Mouse (Mus musculus) urinary bladder, postnatal 4 days (tissue): ENCODE measurements around the gene Stip1.
"Not testable (repeated sequence)": the region's sequence is repeated elsewhere in the genome, so short reads cannot be mapped to it uniquely, and the experiment has no call there.

Experiments used
- DNase-seq, 2 experiments: peaks; one replicate each; pipeline ENCODE4 v3.0.0; 2021 to 2022; ENCODE audit warnings: low spot score in 2 of 2

Gene Stip1

DNA sequence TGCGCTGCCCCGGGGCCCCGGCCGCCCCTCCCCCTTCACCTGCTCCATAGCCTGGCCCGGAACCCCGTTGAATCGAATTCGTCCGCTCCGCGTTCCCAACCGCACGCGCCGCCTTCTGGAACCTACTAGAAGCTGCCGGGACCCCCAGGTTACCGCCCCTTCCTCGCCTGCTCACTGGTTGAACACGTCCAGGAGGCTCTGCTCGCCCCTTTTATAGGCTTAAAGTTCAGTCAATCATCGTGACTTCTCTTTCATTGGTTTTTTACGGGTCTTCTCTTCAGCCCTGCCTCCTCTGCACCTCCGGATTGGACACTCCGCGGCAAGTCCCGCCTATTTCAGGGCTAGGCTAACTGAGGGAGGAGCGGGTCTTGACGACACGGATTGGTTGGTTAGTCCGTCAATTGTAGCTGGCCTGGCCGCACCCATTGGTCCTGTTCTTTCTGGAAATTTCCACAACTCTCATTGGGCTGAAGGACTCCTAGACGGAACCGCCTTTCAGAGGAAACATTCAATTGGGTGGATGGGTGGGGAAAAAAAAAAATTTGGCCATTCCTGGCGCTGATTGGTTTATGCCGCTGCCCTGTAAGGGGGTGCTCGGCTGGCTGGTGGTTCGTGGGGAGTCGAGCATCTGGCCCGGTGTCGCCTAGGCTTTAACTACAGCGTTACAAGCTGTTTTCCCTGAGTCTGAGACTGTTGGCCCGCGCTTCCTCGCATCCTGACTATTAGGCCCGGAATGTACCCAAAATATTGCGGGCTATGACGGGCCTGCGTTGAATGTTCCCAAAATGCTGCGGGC lies at the start of gene Stip1:
Gene Stip1 (minus strand): TSS at position 127 of the 796 bp plus-strand sequence.
- DNase-seq = peak; percentile 99

DNA sequence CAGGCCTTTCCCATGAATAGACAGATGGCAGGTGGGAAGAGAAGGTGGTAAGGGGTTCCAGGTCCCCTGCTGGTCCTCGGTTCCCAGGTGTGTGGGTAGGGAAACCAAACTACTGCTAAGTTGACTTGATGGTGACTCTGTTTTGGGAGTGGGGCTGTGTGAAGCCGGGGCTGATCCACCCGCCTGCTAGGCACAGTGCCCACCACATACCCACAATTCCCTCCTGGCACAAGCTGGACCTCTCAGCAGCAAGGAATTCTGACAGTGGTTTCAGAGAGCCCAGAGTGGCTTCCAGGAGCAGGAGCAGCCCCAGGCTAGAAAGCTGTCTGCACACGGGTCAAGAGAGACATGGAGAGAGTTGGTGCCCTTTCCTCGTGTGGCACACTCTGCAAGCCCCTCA lies 49.3 kb upstream of the Stip1 start:
- no peak for DNase-seq

- no peak for DNase-seq
Observed at GRCm38 (mm10) chr19:7088558-7088957, 48.8 kb upstream of the Stip1 start.

DNA sequence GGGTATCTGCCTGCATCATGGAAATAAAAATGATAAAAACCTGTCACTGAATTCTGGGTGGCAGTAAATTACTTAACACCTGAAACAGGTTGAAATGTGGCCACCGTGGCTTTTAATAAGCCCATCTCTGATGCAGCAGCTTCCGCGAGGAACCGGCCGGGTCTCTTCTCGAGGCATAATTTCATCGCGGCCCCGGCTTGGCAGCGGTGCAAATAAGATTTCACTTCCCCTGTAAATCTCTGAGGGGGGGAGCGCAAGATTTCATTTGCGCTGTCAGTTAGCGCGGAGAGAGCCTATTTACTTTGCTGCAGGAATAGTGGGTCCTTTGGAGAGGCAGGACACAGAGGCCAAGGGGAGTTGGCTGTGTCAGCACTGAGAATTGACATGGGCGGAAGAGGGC lies 45.0 kb upstream of the Stip1 start:
- no peak for DNase-seq

DNA sequence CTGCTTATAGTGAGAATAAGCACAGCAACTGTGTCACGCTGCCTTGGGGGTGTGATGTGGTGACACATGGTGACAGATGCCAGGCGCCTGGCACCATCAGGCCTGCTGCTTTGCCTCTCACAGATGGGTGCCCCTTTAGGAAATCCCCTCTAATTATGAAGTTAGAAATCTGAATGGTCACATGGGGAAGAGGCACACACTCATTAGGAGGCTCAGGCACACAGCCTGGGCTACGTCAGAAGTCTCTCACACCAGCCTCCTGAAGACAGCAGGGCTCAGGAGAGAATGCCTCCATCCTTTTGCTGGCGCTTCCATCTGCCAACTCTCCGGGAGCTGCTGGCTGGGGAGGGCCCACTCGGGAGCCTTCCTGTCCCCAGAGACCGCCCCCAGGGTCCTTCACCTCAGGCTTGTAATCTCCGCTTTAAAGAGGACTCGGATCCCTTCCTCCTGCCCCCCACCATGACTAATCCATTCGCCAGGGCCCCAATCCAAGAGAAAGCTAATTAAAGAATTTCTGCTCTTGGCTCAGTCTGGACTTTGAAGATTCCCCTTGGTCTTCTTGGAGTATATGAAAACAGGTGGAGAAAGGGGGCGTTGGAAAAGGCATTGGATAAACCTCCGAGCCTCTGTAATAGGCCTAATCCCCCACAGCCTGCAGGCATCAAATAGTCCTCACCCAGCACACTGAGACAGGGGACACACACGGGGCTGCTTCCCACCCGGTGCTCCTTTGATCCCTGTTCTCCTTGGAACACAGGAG lies 43.4 kb upstream of the Stip1 start:
- no peak for DNase-seq

DNA sequence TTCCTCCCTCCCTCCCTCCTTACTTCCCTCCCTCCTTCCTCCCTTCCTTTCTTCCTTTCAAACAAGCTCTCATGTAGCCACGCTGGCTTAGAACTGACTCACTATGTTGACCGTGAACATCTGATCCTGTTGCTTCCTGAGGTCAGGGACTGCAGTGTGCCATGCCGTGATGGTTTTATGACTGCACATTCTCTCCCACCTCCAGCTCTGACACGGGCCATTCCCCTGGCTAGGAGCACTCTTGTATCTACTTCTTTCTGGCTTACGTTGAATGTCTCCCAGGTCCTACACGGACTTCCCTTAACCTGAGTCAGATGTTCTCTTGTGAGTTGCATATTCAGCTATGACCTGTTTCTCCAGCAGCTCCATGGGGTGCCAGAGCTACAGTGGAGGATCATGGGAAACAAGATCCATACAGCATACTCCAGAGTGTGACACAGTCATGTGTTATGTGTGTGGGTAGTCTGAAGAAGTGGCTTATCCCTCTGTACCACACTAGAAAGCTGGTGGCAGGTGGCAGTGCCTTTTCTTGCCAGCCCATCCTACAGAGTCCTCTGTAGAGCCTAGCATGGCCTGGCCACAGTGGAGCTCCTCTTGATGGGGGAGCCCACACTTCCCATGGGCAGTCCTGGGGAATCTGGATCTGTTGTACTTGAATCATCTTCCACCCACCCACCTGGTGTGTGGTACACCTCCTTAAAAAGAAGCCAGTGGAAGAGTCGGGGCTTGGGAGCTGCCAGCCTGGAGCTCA lies 41.9 kb upstream of the Stip1 start:
- DNase-seq = no peak

GRCm38 (mm10) chr19:7078271-7078670 lies 38.5 kb upstream of the Stip1 start:
- DNase-seq = no peak

- DNase-seq = no peak
Observed at GRCm38 (mm10) chr19:7077666-7078065, 37.9 kb upstream of the Stip1 start.

DNA sequence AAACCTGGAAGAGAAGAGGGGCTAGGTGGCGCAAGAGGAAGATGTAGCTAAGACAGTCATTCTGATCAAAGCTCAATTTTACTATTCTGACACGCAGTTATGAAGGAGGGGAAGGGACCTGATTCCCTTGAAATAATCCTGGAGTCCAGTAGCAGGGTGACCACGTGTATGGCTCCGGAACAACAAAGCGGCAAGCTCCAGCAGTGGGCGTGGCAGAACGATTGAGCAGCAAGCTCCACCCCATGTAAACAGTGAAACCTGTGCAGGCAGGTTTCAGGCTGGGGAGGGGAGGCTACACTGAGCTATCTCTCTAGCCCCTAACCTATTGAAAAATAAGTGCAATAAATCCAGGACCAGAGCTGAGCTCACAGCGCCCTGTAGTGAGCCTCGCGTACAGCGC lies 35.6 kb upstream of the Stip1 start:
- DNase-seq = not testable (repeated sequence)

DNA sequence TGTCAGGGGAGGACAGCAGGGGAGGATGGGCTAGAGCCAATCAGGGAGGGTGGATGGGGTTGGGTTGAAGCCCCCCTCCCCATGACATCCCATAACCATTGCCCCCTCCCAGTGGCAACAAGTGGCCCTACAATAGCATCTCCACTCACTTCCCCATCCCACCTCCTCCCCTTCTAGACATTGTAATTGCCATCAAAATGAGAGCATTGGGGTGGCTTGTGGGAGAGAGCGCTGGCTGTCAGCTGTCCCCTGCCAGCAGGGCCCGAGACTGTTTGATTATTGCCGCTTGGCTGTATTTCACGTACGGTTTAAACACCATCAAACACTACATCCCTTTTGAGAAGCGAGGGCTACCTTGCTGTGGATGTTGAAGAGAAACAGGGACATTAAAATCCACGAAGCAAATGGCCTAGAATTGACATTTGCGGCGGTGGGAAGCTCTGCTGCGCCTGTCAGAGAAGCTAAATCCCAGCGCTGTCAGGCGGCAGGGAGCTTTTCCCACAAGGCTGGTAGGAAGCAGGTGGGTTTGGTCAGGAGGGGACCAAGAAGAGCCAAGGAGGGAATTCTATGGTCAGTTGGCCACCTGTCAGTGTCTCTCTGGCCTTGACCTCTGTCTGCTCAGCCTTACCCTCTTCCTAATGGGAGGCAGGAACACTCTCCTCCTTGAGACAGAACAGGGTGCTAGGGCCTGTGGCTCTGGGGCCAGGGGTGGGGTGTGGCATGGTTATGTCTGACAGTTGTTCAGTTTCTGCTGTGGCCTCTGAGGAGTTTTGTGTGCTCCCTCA lies 34.4 kb upstream of the Stip1 start:
- no peak for DNase-seq

- DNase-seq = no peak
Observed at GRCm38 (mm10) chr19:7072221-7072620, 32.5 kb upstream of the Stip1 start.

- DNase-seq = no peak
Observed at GRCm38 (mm10) chr19:7070775-7071174, 31.0 kb upstream of the Stip1 start.

DNA sequence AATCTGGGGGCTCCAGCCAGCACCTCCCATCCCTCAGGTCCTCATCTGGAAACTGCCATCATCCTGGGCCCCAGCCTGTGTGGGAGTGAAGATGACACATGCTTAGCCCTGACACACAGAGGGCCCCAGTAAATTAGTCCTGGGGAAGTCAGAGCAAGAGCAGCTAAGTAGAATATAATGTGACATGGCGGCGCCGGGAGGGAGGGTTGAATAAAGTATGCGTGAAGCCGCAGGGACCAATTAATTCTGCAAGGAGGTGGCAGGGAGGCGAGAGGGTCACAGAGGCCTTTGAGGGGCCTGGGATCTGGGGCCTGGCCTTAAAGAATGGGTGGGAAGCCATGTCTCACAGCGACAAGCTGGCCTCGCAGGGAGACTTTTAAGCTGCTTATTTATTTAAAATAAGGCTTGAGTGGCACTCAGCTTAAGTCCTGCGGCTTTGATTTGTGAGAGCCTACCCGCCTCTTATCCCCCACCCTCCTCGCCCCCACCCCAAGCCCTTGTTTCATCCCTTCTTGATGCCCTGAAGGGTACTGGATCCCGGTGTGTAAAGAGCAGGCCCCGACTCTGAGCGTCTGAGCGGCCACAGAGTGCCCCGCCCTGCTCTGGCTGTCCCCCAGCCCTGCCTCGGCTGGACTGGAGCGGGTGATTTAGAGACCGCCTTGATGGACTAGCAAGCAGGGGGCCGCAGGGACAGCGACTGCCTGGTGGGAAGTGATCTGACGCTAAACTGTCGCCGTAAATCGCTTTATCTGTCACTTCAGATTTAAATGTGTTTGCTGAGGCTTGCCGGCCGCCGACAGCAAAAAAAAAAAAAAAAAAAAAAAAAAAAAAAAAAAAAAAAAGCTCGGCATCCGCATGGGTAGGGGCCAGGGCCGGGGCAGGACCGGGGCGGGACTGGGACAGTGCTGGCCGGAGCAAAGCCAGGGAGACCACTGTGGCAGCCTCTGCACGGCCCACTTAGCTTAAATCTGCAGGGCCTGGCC lies 30.3 kb upstream of the Stip1 start:
- DNase-seq = no peak

GRCm38 (mm10) chr19:7068661-7069531 lies 29.1 kb upstream of the Stip1 start:
- DNase-seq = no peak

DNA sequence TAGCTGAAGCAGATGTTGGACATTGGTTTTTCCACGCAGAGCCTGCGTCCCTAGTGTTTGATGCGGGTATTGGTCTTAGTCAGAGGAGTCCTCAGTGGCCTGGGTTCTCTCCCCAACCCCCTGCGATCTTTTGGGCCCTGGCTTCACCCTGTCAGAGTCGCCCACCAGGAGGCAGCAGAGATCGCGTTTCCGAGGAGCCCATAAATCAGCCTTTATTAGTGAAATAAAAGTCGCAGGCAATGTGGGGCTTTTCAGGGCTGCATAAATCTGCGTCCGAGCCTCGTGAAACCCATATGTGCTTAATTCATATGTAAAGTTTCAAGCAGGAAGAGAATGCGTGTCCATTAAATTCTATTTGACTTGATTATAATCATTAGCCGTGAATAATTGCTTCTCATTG lies 28.4 kb upstream of the Stip1 start:
- DNase-seq = peak; percentile 74 to 89

- DNase-seq = no peak
Observed at GRCm38 (mm10) chr19:7067344-7068050, 27.7 kb upstream of the Stip1 start.

DNA sequence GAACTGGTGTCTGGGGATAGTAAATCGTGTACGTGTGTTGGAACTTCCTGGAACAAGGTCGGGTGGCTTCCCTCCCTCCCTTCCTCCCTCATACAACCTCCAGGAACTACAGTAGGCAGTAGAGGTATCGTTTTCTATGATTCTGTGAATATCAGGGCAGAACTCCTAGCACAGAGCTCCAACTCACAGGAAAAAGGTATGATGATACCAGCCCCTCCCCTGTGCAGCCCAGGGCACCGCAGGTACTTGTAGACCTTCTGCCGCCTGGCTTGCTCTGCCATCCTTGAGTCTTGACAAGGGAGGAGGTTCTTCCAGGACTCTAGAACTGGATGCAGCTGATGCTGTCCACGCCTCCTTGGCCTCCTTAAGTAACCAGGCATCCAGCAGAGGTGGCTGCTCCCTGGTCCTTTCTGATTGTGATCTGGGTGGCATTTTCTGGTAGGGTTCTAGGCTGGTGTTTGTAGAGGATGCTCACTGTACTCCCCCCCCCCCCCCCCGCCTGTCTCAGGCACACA lies 27.1 kb upstream of the Stip1 start:
- no peak for DNase-seq

DNA sequence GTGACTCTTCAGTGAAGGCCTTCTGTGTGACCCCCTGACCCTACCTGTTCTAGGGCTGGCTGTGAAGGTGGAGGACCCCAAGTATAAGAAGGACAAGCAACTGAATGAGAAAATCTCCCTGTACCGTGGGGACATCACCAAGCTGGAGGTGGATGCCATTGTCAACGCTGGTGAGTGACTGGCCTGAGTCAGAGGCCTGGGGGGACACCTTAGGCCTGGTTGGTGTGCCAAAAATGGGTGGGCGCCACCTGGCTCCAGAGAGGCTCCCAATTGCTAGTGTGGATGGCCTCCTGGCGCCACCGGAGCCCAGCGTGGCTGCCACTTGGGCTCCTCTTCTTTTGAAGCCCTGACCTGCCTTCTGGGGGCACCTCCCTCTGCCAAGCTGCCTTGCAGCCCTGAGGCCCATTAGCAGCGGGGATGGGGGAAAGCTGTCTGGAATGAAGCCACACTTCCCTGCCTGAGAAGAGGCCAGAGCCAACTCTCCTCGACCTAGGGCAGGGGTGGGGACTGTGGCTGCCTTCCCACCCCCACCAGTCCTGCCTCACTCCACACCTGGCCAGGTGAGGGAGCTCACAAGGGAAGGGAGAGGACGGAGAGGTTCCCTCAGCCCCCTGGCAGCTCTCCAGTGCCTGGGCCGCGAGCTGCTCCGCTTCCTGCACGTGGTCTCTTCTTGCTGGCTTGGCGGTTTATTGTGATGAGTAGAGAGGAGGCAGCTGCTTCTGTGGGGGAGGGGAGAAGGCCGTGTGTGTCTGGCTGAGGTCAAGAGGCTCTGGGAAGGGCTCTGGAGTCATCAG lies 26.5 kb upstream of the Stip1 start:
- DNase-seq = peak in 1 of 2 experiments; percentile 70
